Comparison of ENCODE assay signal across 15 mouse cellular contexts in genomic region chr4:109122830-109123555, GRCm38 (mm10).
DNase-seq lines count a peak whose midpoint lies in the region; ATAC-seq and TF ChIP-seq lines count a peak whose summit lies in the region.
"Had no signal": no experiment of that assay in that cellular context is flagged by ENCODE, and none has a peak within 500 bp of the region (broad histone marks: within the 10 kb centered on the region; RNA-seq: fewer than 3 reads in every experiment).

No protein-coding gene starts in this region.

- no peak for TF ChIP-seq POLR2A in cerebellum, adult 2 months (IDR thresholded peaks at IDR 0.05; ENCODE audit: borderline replicate concordance, insufficient read depth, low read length)

- H3K27ac ChIP-seq in heart, postnatal 0 days (ENCODE audit: low read depth) = 0 out of 2 replicates have a peak overlapping the region, but pooled peaks have one; percentile 26
- H3K27ac ChIP-seq in embryonic facial prominence, embryonic 15.5 days (replicated peaks) = peak overlapping the region; percentile 63
- no peak overlapping the region for H3K27ac ChIP-seq in cerebellum, adult 2 months (ENCODE audit: insufficient read depth, low read length)
- H3K27ac ChIP-seq: hindbrain, postnatal 0 days; kidney, embryonic 15.5 days; liver, embryonic 14.5 days had no signal

- WGBS in heart, postnatal 0 days = 43% methylated on average over 4 of the region's 4 CpGs
- WGBS in embryonic facial prominence, embryonic 15.5 days = 32% methylated on average over 4 of the region's 4 CpGs
- 72% methylated on average over 4 of the region's 4 CpGs for WGBS in cerebellum, adult 2 months

- TF ChIP-seq CTCF in heart, postnatal 0 days (IDR thresholded peaks at IDR 0.05; ENCODE audit: low read depth) = no peak
- no peak for TF ChIP-seq CTCF in cerebellum, adult 2 months (IDR thresholded peaks at IDR 0.05; ENCODE audit: borderline replicate concordance, insufficient read depth, low read depth, low read length)

- no peak for ATAC-seq in heart, postnatal 0 days (ENCODE audit: insufficient read depth, low read depth)
- no peak for ATAC-seq in embryonic facial prominence, embryonic 15.5 days (ENCODE audit: insufficient number of reproducible peaks, low FRiP score, low TSS enrichment, low read depth)
- ATAC-seq: hindbrain, postnatal 0 days had no signal

- intact Hi-C loops in heart, postnatal 14 days (cut with DNase I) = no loop called here

- TF ChIP-seq EP300 in heart, postnatal 0 days (IDR thresholded peaks at IDR 0.05; ENCODE audit: low read depth) = no peak

- no peak overlapping the region for H3K4me3 ChIP-seq in heart, postnatal 0 days (ENCODE audit: low read depth, low read length)
- no peak overlapping the region for H3K4me3 ChIP-seq in embryonic facial prominence, embryonic 15.5 days (replicated peaks)
- H3K4me3 ChIP-seq in cerebellum, adult 2 months (replicated peaks; ENCODE audit: insufficient read depth, low read depth, low read length) = no peak overlapping the region
- H3K4me3 ChIP-seq: kidney, embryonic 15.5 days had no signal

- H3K4me2 ChIP-seq in heart, postnatal 0 days (ENCODE audit: low read depth, low read length) = no peak overlapping the region
- H3K4me2 ChIP-seq in embryonic facial prominence, embryonic 15.5 days (replicated peaks) = no peak overlapping the region
- H3K4me2 ChIP-seq: kidney, embryonic 15.5 days had no signal

- DNase-seq in heart, postnatal 0 days (ENCODE audit: low spot score) = no peak
- DNase-seq in heart, postnatal 14 days = no peak
- peak; percentile 20 for DNase-seq in thymus, postnatal 14 days
- DNase-seq in thymus, postnatal 4 days = no peak
- DNase-seq in cerebellum, adult 9-10 months = no peak
- no peak for DNase-seq in cerebellum, adult 2 months
- DNase-seq: adrenal gland, postnatal 10 days; cerebellum, postnatal 36 days; forebrain, postnatal 0 days; gastrocnemius, postnatal 25 days; right cerebral cortex, adult 18-20 months had no signal

- H3K36me3 ChIP-seq in heart, postnatal 0 days (replicated peaks; ENCODE audit: control insufficient read depth, insufficient read depth, low read length) = no peaks in the 10 kb centered on the region
- H3K36me3 ChIP-seq in embryonic facial prominence, embryonic 15.5 days = no peaks in the 10 kb centered on the region
- H3K36me3 ChIP-seq: kidney, embryonic 15.5 days had no signal

- H3K9ac ChIP-seq in heart, postnatal 0 days (replicated peaks; ENCODE audit: low read depth, low read length) = no peak overlapping the region
- no peak overlapping the region for H3K9ac ChIP-seq in embryonic facial prominence, embryonic 15.5 days
- H3K9ac ChIP-seq: forebrain, postnatal 0 days; kidney, embryonic 15.5 days; liver, embryonic 14.5 days had no signal

- H3K4me1 ChIP-seq in heart, postnatal 0 days (ENCODE audit: control insufficient read depth, insufficient read depth) = peaks cover 23% of the 10 kb centered on the region
- peaks cover 15% of the 10 kb centered on the region for H3K4me1 ChIP-seq in embryonic facial prominence, embryonic 15.5 days
- peaks cover 3% of the 10 kb centered on the region; the same call in 1 of the 2 replicates for H3K4me1 ChIP-seq in cerebellum, adult 2 months (ENCODE audit: control insufficient read depth, insufficient read depth, low read length)

- H3K9me3 ChIP-seq in heart, postnatal 0 days (replicated peaks; ENCODE audit: control insufficient read depth, low read length) = no peaks in the 10 kb centered on the region
- no peaks in the 10 kb centered on the region for H3K9me3 ChIP-seq in embryonic facial prominence, embryonic 15.5 days (replicated peaks)
- H3K9me3 ChIP-seq: kidney, embryonic 15.5 days had no signal

- H3K27me3 ChIP-seq in heart, postnatal 0 days (ENCODE audit: control insufficient read depth, insufficient read depth, low read length) = no peaks in the 10 kb centered on the region
- no peaks in the 10 kb centered on the region for H3K27me3 ChIP-seq in embryonic facial prominence, embryonic 15.5 days
- H3K27me3 ChIP-seq in cerebellum, adult 2 months (ENCODE audit: control insufficient read depth, insufficient read depth, low read length) = no peaks in the 10 kb centered on the region
- H3K27me3 ChIP-seq: kidney, embryonic 15.5 days had no signal
